Mouse (Mus musculus) embryonic fibroblast, embryonic 13.5 days (primary cell): ENCODE results near the gene Bag3. TPM values are rescaled to one million over a fixed set of nuclear protein-coding genes. Genes with fewer than 3 reads are reported as not detected.

Experiments
- H3K27ac ChIP-seq: 2 replicates; pipeline ENCODE4 v1.5.1; 2012; ENCODE audit warnings: low read length, control low read depth, inconsistent platforms; ENCODE audit not compliant: insufficient read depth
- H3K4me1 ChIP-seq: 2 replicates; pipeline ENCODE4 v1.6.1; 2011; ENCODE audit warnings: low read length; ENCODE audit not compliant: control insufficient read depth, insufficient read depth
- H3K4me3 ChIP-seq: 2 replicates; pipeline ENCODE4 v1.5.1; 2011; ENCODE audit warnings: mild to moderate bottlenecking, control low read depth, low read length; ENCODE audit not compliant: insufficient read depth
- CTCF ChIP-seq: IDR thresholded peaks from 2 replicates; pipeline ENCODE4 v1.5.1; 2011; ENCODE audit warnings: mild to moderate bottlenecking, control low read depth, low read length, moderate library complexity, borderline replicate concordance; ENCODE audit not compliant: insufficient read depth
- POLR2A ChIP-seq: IDR thresholded peaks from 2 replicates; pipeline ENCODE4 v1.6.1; 2011; ENCODE audit warnings: low read depth, mild to moderate bottlenecking, control low read depth, low read length, moderate library complexity
- polyA plus RNA-seq: library from polyadenylated mRNA; stranded (reverse); fragments of >200 nt; gene quantifications from 2 replicates; pipeline ENCODE4 v1.2.4, GENCODE M21; 2011; ENCODE audit warnings: low read depth; ENCODE audit not compliant: missing spikeins, insufficient read length

Bag3 gene
- polyA plus RNA-seq, 1 experiment = 63.4 TPM

- Histone ChIP-seq H3K4me3 (no peak overlapping the region), H3K4me1 (peaks cover 8% of the 10 kb centered on the region), H3K27ac (no peak overlapping the region)
- TF ChIP-seq POLR2A (no peak), CTCF (no peak)
Measured at GRCm38 (mm10) chr7:128543961-128544360, 20.5 kb downstream of the Bag3 start.

GRCm38 (mm10) chr7:128544566-128545262 lies 21.3 kb downstream of the Bag3 start:
- H3K27ac ChIP-seq = no peak overlapping the region
- H3K4me3 ChIP-seq = no peak overlapping the region
- TF ChIP-seq POLR2A (no peak), CTCF (no peak)
- peaks cover 13% of the 10 kb centered on the region for H3K4me1 ChIP-seq

- TF ChIP-seq POLR2A = no peak
- no peak for TF ChIP-seq CTCF
- peaks cover 20% of the 10 kb centered on the region for H3K4me1 ChIP-seq
- H3K27ac ChIP-seq = no peak overlapping the region
- no peak overlapping the region for H3K4me3 ChIP-seq
Measured at GRCm38 (mm10) chr7:128546031-128546430, 22.6 kb downstream of the Bag3 start.

- Histone ChIP-seq H3K4me3 (no peak overlapping the region), H3K4me1 (peaks cover 33% of the 10 kb centered on the region), H3K27ac (no peak overlapping the region)
- TF ChIP-seq POLR2A (no peak), CTCF (no peak)
Measured at GRCm38 (mm10) chr7:128549137-128549536, 25.7 kb downstream of the Bag3 start.

GRCm38 (mm10) chr7:128550328-128551086 lies 27.1 kb downstream of the Bag3 start:
- peaks cover 34% of the 10 kb centered on the region for H3K4me1 ChIP-seq
- no peak for TF ChIP-seq POLR2A
- TF ChIP-seq CTCF = no peak
- H3K27ac ChIP-seq = no peak overlapping the region
- H3K4me3 ChIP-seq = no peak overlapping the region

- TF ChIP-seq POLR2A = no peak
- TF ChIP-seq CTCF = no peak
- H3K4me1 ChIP-seq = peaks cover 34% of the 10 kb centered on the region
- H3K4me3 ChIP-seq = no peak overlapping the region
Measured at GRCm38 (mm10) chr7:128551087-128551457, 27.7 kb downstream of the Bag3 start.

GRCm38 (mm10) chr7:128553105-128553705 lies 29.8 kb downstream of the Bag3 start:
- no peak for TF ChIP-seq CTCF
- TF ChIP-seq POLR2A = no peak
- peaks cover 34% of the 10 kb centered on the region for H3K4me1 ChIP-seq
- no peak overlapping the region for H3K4me3 ChIP-seq
- peak overlapping the region; percentile 63; the same call in 1 of the 2 replicates for H3K27ac ChIP-seq

More at GRCm38 (mm10) chr7:128551087-128551457, 27.7 kb downstream of the Bag3 start:
- H3K27ac ChIP-seq = no peak overlapping the region

GRCm38 (mm10) chr7:128554502-128554901 lies 31.1 kb downstream of the Bag3 start:
- TF ChIP-seq CTCF (no peak), POLR2A (no peak)
- H3K4me3 ChIP-seq = no peak overlapping the region
- peaks cover 24% of the 10 kb centered on the region for H3K4me1 ChIP-seq
- H3K27ac ChIP-seq = peak overlapping the region; percentile 46

- no peak for TF ChIP-seq CTCF
- TF ChIP-seq POLR2A = no peak
- no peak overlapping the region for H3K4me3 ChIP-seq
- 0 out of 2 replicates have a peak overlapping the region, but pooled peaks have one; percentile 8 for H3K27ac ChIP-seq
- H3K4me1 ChIP-seq = peaks cover 19% of the 10 kb centered on the region
Measured at GRCm38 (mm10) chr7:128555141-128555750, 31.8 kb downstream of the Bag3 start.

- H3K27ac ChIP-seq = no peak overlapping the region
- no peak overlapping the region for H3K4me3 ChIP-seq
- TF ChIP-seq CTCF = no peak
- TF ChIP-seq POLR2A = no peak
- H3K4me1 ChIP-seq = peaks cover 10% of the 10 kb centered on the region
Measured at GRCm38 (mm10) chr7:128556923-128557430, 33.6 kb downstream of the Bag3 start.
